Mouse (Mus musculus) heart, postnatal 14 days (tissue): ENCODE measurements around the gene Eif4g3. TPM values are rescaled to one million over a fixed set of nuclear protein-coding genes. Genes with fewer than 3 reads are reported as not detected.
"Not testable (repeated sequence)": the region's sequence is repeated elsewhere in the genome, so short reads cannot be mapped to it uniquely, and the experiment has no call there.

Source experiments
- DNase-seq, 2 experiments: peaks; one replicate each; pipeline ENCODE4 v3.0.0; 2021 to 2022
- intact Hi-C: fragments of 180-260 bp; cut with DNase I; formaldehyde crosslinking; loops from one replicate; pipeline ENCODE4 v1.15.1; 2025
- long read RNA-seq, 2 experiments: library from polyadenylated mRNA; stranded (forward); transcript quantifications; one replicate each; pipeline ENCODE4 v2.0.0; 2021
- total RNA-seq, 2 experiments: library from RNA; stranded (reverse); gene quantifications; 2 replicates each; pipeline ENCODE4 v1.2.3; 2021

Eif4g3 gene
- 10 to 100 TPM; 58.6 to 59.5 TPM for total RNA-seq
- long read RNA-seq, experiment 1, full-length matches to known transcripts: 1 of 27 reads
- long read RNA-seq, experiment 1, partial matches to known transcripts: 24 of 27 reads
- long read RNA-seq, experiment 1, other reads (novel, unspliced or antisense): 2 of 27 reads
- long read RNA-seq, experiment 2, full-length matches to known transcripts: 1 of 29 reads
- long read RNA-seq, experiment 2, partial matches to known transcripts: 25 of 29 reads
- long read RNA-seq, experiment 2, other reads (novel, unspliced or antisense): 3 of 29 reads

DNA sequence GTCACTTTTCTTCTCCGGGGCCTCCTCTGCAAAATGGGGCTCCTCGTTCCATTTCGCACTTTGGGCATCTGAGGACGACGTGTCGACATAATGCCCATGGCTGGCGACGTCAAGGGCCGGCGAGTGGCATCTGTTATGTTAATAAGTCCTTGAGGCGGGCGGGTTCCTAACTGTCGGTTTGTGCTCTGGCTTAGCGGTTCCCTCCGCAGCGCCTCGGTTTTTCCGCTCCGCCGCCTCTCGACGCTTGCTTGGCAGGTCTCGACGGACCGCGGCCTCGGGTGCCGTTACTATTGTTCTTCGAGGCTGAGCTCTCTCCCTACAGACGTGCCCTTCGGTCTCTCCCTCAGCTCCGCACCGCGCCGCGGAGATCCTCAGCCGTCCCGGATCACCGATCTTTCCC is at the start of gene Eif4g3:
Gene Eif4g3, plus strand, starts transcription at position 133 of the 400 bp plus-strand sequence.
- intact Hi-C loops: no loop called here
- DNase-seq: no peak

GRCm38 (mm10) chr4:137943540-137943939 is 49.3 kb upstream of the Eif4g3 start:
- peak in 1 of 2 experiments; percentile 38 for DNase-seq
- intact Hi-C loops: no loop called here

- no peak for DNase-seq
- intact Hi-C loops: loop anchor here (2.0 kb wide), 1 partner anchor 101 kb away; no protein-coding TSS in a partner anchor
These were observed 47.4 kb upstream of the Eif4g3 start for GRCm38 (mm10) chr4:137945376-137945775.

DNA sequence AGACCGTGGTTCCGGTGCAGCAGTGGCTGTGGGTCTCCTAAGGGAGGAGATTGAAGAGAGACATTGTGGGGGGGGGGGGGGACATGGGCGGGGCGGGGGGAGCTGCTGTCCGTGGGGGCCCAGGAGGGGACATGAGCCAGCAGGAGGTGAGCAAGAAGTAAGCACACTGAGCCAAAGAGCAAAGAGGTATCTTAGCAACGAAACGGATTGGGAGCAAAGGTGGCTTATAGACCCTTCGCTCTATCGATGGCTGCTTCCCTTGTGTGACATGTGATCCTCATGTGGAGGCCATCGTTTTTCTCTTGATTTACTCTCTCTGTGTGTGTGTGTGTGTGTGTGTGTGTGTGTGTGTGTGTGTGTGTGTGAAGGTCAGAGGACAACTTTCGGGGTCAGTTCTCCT is 46.4 kb upstream of the Eif4g3 start:
- DNase-seq: no peak
- intact Hi-C loops: no loop called here

- DNase-seq: peak; percentile 80 to 88
- intact Hi-C loops: loop anchor here (1.0 to 2.0 kb wide), 3 partner anchors 42 to 222 kb away; no protein-coding TSS in a partner anchor
These were observed 40.0 kb upstream of the Eif4g3 start for GRCm38 (mm10) chr4:137952840-137953239.

DNA sequence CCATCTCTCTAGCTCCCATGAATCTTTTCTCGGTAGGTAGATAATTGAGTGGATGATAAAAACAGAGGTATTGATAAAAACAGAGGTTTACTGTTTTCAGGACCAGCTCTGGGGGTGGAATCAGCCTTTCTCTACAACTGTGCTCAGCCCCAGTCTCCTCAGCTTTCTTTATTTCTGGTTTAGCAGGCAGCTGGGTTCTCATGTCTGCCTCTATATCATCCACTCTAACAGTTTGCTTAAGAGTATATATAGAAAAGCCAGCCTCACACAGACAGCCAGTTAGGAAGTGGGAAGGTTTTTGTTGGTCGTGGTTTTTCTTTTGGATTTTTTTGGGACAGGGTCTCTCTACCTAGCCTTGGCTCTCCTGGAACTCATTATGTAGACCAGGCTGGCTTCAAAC is 38.6 kb upstream of the Eif4g3 start:
- no peak for DNase-seq
- intact Hi-C loops: no loop called here

DNA sequence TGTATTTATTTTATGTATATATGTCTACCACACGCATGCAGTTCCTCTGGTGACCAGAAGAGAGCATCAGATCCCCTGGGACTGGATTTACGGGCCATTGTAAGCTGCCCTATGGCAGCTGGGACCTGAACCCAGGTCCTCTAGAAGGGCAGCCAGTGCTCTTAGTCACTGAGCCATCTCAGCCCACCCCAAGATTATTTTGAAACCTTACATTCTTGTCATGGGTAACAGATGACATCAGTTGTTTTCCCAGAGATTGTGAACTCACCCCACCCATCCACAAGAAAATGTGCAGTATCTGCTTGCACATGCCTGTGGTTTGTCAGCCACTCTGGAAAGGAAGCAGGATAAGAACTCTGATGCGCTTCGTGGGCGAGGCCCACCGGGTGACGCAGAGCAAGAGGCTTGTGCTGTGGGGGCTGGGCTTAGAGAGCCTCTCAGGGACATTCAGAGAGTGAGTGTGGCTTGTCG is 37.9 kb upstream of the Eif4g3 start:
- intact Hi-C loops: no loop called here
- DNase-seq: peak; percentile 66 to 72

GRCm38 (mm10) chr4:137956260-137956659 is 36.6 kb upstream of the Eif4g3 start:
- intact Hi-C loops: no loop called here
- DNase-seq: no peak

- intact Hi-C loops: loop anchor here (10.0 kb wide), 1 partner anchor 145 kb away; no protein-coding TSS in a partner anchor
- DNase-seq: no peak
These were observed 32.7 kb upstream of the Eif4g3 start for GRCm38 (mm10) chr4:137959889-137960665.

- intact Hi-C loops: loop anchor here (10.0 kb wide), 1 partner anchor 144 kb away; no protein-coding TSS in a partner anchor
- no peak for DNase-seq
These were observed 32.1 kb upstream of the Eif4g3 start for GRCm38 (mm10) chr4:137960757-137961156.

- no peak for DNase-seq
- intact Hi-C loops: loop anchor here (10.0 kb wide), 1 partner anchor 142 kb away; no protein-coding TSS in a partner anchor
These were observed 30.0 kb upstream of the Eif4g3 start for GRCm38 (mm10) chr4:137962643-137963350.

DNA sequence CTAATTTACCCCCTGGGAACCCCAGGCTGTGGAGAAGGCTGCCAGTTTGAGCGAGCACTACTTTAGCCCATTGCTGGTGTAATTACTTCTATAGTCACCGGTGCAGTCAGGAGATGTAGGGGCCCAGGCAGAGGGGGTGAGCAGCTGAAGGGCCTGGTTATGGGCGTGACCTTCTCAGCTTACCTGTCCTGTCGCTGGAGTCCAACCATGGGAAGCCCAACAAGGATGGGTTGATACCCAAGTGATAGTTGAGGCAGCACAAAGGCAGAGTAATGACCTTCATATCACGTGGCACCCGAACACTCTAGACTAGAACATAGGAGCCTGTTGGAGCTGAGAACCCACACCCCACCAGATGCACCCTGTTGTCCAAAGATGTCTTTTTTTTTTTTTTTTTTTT is 29.4 kb upstream of the Eif4g3 start:
- intact Hi-C loops: loop anchor here (10.0 kb wide), 1 partner anchor 141 kb away; no protein-coding TSS in a partner anchor

GRCm38 (mm10) chr4:137963881-137964584 is 28.8 kb upstream of the Eif4g3 start:
- DNase-seq: peak; percentile 87 to 91
- intact Hi-C loops: loop anchor here (10.0 kb wide), 1 partner anchor 141 kb away; no protein-coding TSS in a partner anchor

More for the DNA sequence above, 29.4 kb upstream of the Eif4g3 start:
- no peak for DNase-seq

- intact Hi-C loops: loop anchor here (10.0 kb wide), 1 partner anchor 140 kb away; no protein-coding TSS in a partner anchor
These were observed 28.3 kb upstream of the Eif4g3 start for GRCm38 (mm10) chr4:137964585-137964930.

GRCm38 (mm10) chr4:137968203-137968602 is 24.6 kb upstream of the Eif4g3 start:
- intact Hi-C loops: loop anchor here (10.0 kb wide), 1 partner anchor 137 kb away; no protein-coding TSS in a partner anchor
- DNase-seq: peak; percentile 65 to 80

More at GRCm38 (mm10) chr4:137964585-137964930, 28.3 kb upstream of the Eif4g3 start:
- no peak for DNase-seq

DNA sequence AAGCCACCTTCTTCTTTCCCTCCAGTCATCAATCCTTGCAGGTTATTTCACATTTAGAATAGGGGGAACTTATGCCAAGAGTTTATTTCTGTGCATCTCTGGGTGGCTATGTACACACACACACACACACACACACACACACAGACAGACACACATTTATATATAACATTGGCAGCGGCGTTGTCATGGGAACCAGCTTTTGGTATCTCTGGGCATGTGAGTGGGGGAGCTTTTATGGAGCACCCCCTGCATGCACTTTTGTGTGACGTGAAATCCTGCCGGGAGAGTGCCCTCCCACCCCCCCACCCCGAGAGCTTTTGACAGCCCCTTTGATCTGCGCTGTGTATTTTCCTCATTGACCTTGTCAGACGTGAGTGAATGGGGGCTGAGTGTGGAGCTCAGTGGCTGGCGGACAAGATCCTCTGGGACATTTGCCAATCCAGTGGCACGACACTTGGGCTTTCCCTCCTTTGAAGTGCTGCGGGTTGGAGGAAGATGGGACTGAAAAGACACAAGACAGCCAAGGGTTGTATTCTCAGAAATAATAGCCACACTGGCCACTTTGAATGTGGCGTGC is 22.1 kb upstream of the Eif4g3 start:
- DNase-seq, intact Hi-C loops: not testable (repeated sequence)

DNA sequence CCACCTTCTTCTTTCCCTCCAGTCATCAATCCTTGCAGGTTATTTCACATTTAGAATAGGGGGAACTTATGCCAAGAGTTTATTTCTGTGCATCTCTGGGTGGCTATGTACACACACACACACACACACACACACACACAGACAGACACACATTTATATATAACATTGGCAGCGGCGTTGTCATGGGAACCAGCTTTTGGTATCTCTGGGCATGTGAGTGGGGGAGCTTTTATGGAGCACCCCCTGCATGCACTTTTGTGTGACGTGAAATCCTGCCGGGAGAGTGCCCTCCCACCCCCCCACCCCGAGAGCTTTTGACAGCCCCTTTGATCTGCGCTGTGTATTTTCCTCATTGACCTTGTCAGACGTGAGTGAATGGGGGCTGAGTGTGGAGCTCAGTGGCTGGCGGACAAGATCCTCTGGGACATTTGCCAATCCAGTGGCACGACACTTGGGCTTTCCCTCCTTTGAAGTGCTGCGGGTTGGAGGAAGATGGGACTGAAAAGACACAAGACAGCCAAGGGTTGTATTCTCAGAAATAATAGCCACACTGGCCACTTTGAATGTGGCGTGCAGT is 17.9 kb upstream of the Eif4g3 start:
- DNase-seq, intact Hi-C loops: not testable (repeated sequence)

- DNase-seq, intact Hi-C loops: not testable (repeated sequence)
These were observed 13.7 kb upstream of the Eif4g3 start for GRCm38 (mm10) chr4:137979066-137979644.

DNA sequence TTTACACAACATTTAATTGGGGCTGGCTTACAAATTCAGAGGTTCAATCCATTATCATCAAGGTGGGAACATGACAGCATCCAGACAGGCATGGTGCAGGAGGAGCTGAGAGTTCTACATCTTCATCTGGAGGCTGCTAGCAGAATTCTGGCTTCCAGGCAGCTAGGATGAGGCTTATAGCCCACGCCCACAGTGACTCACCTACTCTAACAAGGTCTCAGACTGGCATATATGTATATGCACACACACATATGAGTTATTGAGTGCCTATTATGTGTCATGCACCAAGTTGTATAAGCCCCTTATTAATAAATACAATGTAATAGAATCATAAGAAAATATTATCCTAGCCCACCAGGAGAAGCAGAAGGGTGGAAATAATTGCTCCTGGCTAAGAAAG is 10.0 kb upstream of the Eif4g3 start:
- DNase-seq: no peak
- intact Hi-C loops: no loop called here
